Mouse (Mus musculus) frontal cortex, postnatal 14 days (tissue): ENCODE results near the gene Ankrd63.
"Not testable (repeated sequence)": the region's sequence is repeated elsewhere in the genome, so short reads cannot be mapped to it uniquely, and the experiment has no call there.

Experiments
- DNase-seq, 2 experiments: peaks; one replicate each; pipeline ENCODE4 v3.0.0; 2022; ENCODE audit warnings: low spot score in 2 of 2

Gene Ankrd63

GRCm38 (mm10) chr2:118662902-118663803 is 40.6 kb downstream of the Ankrd63 start, which contains the start of gene Pak6:
TSS of gene Pak6 (plus strand) at chr2:118663303.
- peak; percentile 64 to 69 for DNase-seq

GRCm38 (mm10) chr2:118661891-118662290 is 41.9 kb downstream of the Ankrd63 start:
- no peak for DNase-seq

GRCm38 (mm10) chr2:118659998-118660452 is 43.7 kb downstream of the Ankrd63 start:
- DNase-seq = no peak

- DNase-seq = no peak
Observed at GRCm38 (mm10) chr2:118659493-118659892, 44.3 kb downstream of the Ankrd63 start.

- no peak for DNase-seq
Observed at GRCm38 (mm10) chr2:118659077-118659476, 44.7 kb downstream of the Ankrd63 start.

- no peak for DNase-seq
Observed at GRCm38 (mm10) chr2:118658457-118658856, 45.3 kb downstream of the Ankrd63 start.

GRCm38 (mm10) chr2:118656688-118657281 is 47.0 kb downstream of the Ankrd63 start:
- no peak for DNase-seq

GRCm38 (mm10) chr2:118650697-118651096 is 53.1 kb downstream of the Ankrd63 start:
- DNase-seq = not testable (repeated sequence)
